Mouse (Mus musculus) layer of hippocampus, postnatal 36 days (tissue): ENCODE measurements around the gene Bcl2l1. TPM values are rescaled to one million over a fixed set of nuclear protein-coding genes. Genes with fewer than 3 reads are reported as not detected.

ENCODE experiments used
- DNase-seq, 2 experiments: peaks; one replicate each; pipeline ENCODE4 v3.0.0; 2022
- total RNA-seq, 2 experiments: library from RNA; stranded (reverse); gene quantifications; 2 replicates each; pipeline ENCODE4 v1.2.3; 2021

The Bcl2l1 gene
- 100 to 1,000 TPM; 116 to 141 TPM for total RNA-seq

DNA sequence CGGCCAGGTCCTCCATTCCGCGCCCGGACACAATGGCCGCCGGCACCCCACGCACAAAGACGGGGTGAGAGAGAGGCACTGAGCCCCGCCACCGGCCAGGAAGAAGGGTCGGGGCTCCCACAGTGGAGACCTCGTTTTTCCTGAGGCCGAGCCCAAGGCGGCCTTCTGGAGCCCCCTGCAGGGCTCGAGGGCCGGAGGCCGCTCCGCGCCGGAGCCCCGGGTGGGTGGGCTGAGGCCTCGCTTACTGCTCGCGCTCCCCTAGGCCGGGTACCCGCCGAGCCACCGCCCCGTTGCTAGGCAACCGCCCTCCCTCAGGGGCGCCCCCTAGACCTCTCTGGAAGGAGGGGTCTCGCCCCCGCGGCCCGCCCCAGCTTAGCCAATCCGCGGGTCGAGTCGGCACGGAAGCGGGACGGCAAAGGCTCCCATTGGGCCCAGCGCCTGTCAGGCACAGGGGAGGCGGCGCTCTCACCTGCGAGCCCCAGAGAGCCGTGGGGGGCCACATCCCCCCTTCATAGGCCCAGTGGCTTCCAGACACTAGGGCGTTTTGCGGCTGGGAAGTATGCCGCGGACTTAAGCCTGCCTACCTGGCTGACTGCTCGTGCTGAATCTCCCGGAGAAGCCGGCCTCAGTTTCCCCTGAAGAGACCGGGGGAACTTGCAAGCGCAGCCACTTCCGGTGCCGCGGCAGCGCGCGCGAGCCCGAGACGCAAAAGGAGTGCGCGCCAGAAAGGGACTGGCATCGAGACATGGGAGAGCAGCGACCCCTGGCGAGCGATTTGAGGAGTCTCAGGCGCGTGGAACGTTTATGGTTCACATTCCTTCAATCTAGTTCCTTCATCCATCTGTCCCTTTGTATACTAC lies at the start of gene Bcl2l1:
Gene Bcl2l1, minus strand, starts transcription at position 710 of the 860 bp plus-strand sequence.
- peak; percentile 99 for DNase-seq

GRCm38 (mm10) chr2:152880898-152881297 lies 49.4 kb upstream of the Bcl2l1 start:
- no peak for DNase-seq

DNA sequence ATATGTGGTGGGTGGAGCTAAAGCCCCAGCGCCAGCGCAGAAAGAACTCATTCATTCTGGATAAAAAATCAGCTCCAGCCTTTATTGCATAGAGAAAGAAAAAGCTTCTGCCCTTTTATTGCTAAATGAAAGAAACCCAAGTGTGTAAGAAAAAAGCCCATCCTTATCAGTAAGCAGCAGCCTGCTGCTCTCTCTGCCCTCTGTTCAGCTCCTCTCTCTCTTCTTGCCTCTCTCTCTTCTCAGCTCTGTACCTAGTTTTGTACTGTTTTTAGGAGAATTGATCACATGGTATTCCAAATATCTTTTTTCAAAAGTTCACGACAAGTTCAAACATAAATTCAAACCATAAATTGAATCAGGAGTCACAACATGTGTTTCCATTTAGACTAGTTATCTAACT lies 46.7 kb upstream of the Bcl2l1 start:
- DNase-seq = no peak

DNA sequence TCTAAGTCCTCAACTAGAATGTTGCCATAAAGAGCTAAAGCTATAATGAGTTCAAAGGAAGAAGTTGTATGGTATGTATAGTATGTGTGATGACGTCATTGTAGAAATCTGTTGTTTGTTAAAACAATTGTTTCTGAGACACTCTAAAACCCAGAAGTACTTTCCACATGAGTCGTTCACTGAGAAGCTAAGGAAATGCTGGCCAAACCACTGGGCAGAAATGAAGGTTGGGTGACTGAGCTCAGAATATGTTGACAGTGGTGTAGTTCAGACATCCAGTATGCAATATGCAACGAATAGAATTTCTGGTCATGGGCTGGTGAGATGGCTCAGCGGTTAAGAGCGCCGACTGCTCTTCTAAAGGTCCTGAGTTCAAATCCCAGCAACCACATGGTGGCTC lies 31.8 kb upstream of the Bcl2l1 start:
- DNase-seq = no peak

DNA sequence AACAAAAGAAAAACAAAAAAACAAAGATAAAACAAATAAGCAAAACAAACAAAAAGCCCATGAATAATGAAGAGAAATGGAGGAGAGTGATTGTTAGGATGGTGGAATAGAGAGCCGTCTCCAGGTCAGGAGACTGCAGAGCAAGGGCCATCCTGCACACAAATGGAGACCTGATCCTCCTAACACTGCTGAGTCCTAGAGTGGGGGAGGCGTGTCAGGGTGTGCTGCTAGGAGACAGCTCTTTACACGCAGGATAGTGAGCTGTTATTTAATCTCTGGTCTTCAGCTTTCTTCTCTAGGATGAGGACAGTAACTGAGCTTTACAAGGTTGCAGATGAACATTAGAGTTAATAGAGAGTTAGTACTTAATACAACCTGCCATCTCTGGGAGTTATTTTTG lies 31.1 kb upstream of the Bcl2l1 start:
- no peak for DNase-seq

GRCm38 (mm10) chr2:152861891-152862290 lies 30.4 kb upstream of the Bcl2l1 start:
- DNase-seq = no peak

GRCm38 (mm10) chr2:152859501-152859900 lies 28.0 kb upstream of the Bcl2l1 start:
- DNase-seq = no peak

- DNase-seq = no peak
Observed at GRCm38 (mm10) chr2:152848466-152848865, 16.9 kb upstream of the Bcl2l1 start.

GRCm38 (mm10) chr2:152847815-152848302 lies 16.3 kb upstream of the Bcl2l1 start, which contains the start of gene Tpx2:
Tpx2 (plus strand) TSS chr2:152847964.
- DNase-seq = peak; percentile 97

DNA sequence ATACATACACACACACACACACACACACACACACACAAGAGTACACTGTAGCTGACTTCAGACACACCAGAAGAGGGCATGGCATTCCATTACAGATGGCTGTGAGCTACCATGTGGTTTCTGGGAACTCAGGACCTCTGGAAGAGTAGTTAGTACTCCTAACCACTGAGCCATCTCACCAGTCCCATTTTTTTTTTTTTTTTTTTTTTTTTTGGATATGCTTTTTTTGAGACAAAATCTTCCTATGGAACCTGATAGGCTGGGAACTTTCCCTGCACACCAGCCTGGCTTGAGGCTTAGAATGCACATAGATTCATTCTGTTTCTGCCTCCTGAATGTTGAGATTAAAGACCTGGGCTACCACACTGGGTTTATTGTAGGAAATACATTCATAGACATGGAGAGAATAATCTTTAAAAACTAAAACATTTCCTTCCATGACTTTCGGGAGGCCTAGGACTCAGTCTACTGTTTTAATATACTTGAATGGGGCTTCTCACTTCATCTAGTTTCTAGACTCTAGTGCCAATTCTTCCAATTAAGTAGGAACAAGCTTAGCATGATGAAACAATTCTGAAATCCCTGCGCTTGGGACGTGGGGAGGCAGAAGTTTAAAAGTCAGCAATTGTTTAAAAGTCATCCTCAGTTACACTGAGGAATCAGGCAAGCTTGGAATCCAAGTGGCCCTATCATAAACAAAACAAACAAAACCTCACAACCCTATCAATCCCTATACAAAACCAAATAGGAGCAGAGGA lies 15.7 kb upstream of the Bcl2l1 start:
- no peak for DNase-seq

DNA sequence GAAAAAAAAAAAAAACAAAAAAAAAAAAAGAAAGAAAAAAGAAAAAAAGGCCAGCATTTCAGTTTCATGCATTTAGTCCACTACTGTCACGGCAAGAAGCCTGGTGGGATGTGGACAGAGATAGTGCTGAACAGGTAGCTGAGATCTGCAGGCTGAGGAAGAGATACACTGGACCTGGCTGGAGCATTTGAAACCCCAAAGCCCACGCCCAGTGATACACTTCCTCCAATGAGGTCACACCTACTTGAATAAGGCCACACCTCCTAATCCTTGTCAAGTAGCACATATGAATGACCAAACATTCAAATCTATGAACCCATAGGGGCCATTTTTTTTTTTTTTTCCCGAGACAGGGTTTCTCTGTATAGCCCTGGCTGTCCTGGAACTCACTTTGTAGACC lies 11.2 kb upstream of the Bcl2l1 start:
- no peak for DNase-seq

DNA sequence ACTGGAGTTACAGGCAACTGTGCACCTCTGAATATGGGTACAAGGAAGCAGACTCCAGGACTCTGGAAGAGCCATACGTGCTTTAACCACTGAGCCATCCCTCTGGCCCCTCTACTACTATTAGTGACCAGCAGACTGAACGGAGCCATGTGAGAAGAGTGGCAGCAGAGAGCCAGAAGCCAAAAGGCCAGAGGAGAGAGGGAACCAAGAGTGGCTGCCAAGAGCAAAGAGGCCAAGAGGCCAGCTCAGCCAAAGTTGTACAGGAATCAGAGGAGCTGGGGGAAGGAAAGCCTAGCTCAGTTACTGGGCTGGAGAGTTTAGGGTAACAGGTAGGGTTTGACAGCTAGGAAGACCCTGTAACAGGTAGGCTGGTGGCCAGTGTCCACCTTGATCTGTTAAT lies 7.7 kb upstream of the Bcl2l1 start:
- DNase-seq = no peak

- peak; percentile 87 to 89 for DNase-seq
Observed at GRCm38 (mm10) chr2:152830021-152830921, 1.3 kb downstream of the Bcl2l1 start.

DNA sequence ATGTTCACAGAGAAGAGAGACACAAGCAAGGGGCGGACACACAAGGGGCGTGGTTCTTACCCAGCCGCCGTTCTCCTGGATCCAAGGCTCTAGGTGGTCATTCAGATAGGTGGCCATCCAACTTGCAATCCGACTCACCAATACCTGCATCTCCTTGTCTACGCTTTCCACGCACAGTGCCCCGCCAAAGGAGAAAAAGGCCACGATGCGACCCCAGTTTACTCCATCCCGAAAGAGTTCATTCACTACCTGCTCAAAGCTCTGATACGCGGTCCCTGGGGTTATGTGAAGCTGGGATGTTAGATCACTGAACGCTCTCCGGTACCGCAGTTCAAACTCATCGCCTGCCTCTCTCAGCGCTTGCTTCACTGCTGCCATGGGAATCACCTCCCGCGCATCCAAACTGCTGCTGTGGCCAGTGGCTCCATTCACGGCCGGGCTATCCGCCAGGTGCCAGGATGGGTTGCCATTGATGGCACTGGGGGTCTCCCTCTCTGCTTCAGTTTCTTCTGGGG lies 2.1 kb downstream of the Bcl2l1 start:
- peak in 1 of 2 experiments; percentile 52 for DNase-seq

- no peak for DNase-seq
Observed at GRCm38 (mm10) chr2:152828532-152828931, 3.0 kb downstream of the Bcl2l1 start.

- no peak for DNase-seq
Observed at GRCm38 (mm10) chr2:152828011-152828370, 3.5 kb downstream of the Bcl2l1 start.

DNA sequence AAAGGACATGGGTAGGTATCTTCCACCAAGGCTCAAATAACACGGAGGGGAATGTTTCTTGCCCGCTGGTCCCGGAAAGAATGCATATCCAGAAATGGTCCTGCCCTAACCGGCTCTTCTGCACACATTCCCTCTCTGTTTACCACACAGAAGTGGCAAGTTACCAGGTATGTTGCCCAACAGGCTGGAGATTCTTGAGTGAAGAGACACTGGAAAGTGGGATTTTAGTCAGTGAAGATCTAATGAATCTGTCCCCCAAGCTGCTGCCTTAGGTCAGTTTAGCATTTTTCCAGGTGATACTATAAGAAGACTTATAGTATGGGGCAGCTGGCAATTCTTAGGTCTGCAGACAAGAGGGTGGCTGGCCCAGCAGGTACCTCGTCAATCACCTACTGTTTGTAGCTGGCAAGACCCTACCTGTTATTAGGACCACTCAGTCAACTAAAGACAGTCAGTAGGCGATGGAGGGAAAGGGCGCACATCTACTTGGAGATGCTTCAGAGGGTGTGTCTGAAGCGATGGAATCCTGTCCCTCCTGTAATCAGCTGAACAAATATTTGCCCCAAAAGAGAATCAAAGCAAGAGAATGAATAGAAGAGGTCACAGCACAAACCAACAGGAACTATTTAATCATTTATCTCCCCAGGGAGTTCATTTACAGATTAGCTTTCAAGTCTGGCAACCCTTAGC lies 4.1 kb downstream of the Bcl2l1 start:
- no peak for DNase-seq

- no peak for DNase-seq
Observed at GRCm38 (mm10) chr2:152826481-152826880, 5.0 kb downstream of the Bcl2l1 start.

GRCm38 (mm10) chr2:152825713-152826112 lies 5.8 kb downstream of the Bcl2l1 start:
- DNase-seq = no peak

DNA sequence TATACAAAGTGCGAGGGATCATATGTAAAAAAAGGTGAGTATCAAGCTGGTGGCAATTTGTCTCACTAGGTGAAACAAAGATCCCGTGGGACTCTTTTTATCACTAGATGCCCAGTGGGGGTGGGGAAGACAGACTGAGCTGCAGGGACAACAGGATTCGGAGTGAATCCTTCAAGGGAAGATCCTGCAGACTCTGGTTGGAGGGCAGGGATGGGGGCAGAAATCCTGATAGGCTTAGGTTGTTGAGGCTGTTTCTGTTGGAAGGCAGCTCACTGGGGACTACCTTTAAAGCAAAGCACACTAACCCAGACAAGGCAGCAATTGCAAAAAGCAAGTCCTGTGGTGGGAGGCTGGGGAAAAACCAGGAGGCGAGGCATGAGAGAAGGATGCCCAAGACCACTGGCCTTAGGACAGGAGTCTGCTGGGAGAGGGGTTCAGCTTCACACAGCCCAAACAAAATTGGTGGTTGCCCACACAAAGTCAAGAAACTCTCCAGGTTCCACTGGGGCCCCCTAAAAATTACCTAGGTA lies 6.3 kb downstream of the Bcl2l1 start:
- DNase-seq = no peak

- no peak for DNase-seq
Observed at GRCm38 (mm10) chr2:152824438-152825167, 6.9 kb downstream of the Bcl2l1 start.
